Mouse (Mus musculus): ENCODE data around the gene Oxsr1. TPM values are rescaled to one million over a fixed set of nuclear protein-coding genes. Genes with fewer than 3 reads are reported as not detected.
A peak's percentile ranks its signal among the peaks of the same experiment; 100 is the strongest.

Gene Oxsr1
- polyA plus RNA-seq, 1 experiment from 2014 or later, result 41.7 TPM

DNA sequence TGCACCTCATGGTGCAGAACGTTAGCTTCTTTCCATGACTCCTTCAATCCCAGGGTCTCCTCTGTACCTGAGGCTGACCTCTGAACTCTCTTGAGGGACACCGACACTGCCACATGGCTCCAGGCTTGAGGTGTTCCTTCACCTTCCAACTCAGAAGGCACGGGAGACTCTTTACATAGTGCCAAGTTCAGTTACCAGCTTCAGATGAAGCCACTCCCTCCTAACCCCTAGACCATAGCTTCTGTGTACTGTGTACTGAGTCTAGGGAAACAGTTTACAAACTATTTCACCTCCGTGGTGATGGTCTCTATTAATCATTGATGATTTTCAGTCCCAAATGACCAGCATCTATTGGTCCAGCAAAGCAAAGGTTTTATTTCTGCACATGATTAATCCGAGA lies 120.6 kb downstream of the Oxsr1 start:
- no peaks in the 10 kb centered on the region for H3K27me3 ChIP-seq
- CTCF ChIA-PET, result no interaction called here
- no peak for TF ChIP-seq CTCF (IDR thresholded peaks at IDR 0.05)
- no peak for DNase-seq (ENCODE audit: low read depth, low spot score)
- POLR2A ChIA-PET, result no interaction called here
- in situ Hi-C loops (cut with MboI; ENCODE audit: low pct_unique_long_range_greater_than_20kb), result no loop called here
- ATAC-seq, result no peak

DNA sequence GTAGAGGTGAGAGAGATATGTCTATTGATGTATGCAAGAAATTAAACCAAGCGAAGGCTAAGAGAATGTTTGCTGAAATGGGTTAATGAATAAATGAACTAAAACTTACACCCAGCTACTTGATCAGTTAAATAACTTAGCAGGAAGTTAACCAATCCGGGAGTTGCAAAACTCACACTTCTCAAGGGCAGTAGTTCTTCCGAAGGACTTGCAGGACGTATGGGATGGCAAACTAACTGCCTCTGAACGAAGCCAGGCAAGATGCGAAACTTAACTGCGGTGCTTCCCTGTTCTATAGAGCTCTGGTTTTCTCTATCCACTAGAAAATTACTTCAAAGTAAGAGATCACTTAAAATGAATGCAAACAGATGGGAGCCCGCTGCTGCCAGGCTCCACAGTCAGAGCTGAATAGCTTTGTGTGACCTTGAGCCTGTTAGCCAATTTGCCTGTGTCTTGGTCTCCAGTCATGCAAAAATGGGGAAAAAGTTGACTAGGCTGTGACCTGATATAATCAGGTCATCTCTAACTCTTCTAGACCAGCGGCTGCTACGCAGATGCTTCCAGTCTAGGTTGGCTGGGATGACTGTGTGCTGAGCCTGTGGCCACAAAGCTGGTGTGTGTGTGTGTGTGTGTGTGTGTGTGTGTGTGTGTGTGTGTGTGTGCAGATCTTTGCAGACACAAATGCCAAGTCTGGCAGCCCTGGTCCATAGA lies 122.9 kb downstream of the Oxsr1 start:
- H3K27me3 ChIP-seq, result no peaks in the 10 kb centered on the region
- in situ Hi-C loops (cut with MboI; ENCODE audit: low pct_unique_long_range_greater_than_20kb), result loop anchor here (5.0 kb wide), 1 partner anchor 92 kb away; no protein-coding TSS in a partner anchor
- no peak for TF ChIP-seq CTCF (IDR thresholded peaks at IDR 0.05)
- ChIA-PET CTCF (no interaction called here), POLR2A (no interaction called here)
- ATAC-seq (no peak), DNase-seq (ENCODE audit: low read depth, low spot score) (no peak)

DNA sequence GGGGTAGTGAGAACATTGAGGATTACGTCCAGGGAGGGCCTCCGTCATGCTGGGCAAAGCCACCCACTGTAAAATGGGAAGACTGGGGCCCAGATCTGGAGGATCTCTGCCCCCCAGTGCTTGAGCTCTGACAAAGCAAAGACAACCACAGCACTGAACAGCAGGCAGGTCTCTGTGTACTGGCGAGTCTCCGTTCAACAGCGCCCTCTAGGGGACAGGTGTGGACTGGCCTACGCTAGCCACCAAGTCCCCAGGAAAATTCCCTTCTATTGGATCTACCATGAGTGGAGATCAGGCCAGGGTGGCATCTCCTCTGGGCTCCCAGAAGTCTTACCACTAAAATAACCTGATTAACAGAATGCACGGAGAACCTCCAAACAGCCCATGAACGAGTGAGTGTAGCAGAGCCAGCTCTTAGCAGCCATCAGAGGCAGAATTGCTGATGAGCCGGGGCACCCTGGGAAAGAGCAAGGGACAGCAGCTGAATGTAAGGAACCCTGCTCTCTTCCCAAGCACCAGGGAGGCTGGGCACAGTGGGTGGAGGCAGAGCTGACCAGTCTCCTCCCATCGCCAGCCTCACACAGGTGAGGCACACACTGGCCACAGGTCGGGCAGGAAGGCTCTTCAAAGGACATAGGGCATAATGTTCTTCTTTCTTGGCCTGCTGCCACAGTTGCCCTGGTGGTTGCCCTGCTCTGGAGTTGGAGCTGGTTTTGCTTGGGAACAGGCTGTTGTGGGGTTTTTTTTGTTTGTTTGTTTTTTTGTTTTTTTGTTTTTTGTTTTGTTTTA lies 129.8 kb downstream of the Oxsr1 start:
- ATAC-seq (no peak), DNase-seq (ENCODE audit: low read depth, low spot score) (no peak)
- TF ChIP-seq CTCF (IDR thresholded peaks at IDR 0.05), result peak; percentile 79
- in situ Hi-C loops (cut with MboI; ENCODE audit: low pct_unique_long_range_greater_than_20kb), result no loop called here
- ChIA-PET POLR2A (no interaction called here), CTCF (interaction anchor here (0.8 to 4.0 kb wide), 6 partner anchors 12 to 79 kb away, joined by 3 to 10 read pairs (median 3); partner anchors contain the start of gene Acaa1b)
- no peaks in the 10 kb centered on the region for H3K27me3 ChIP-seq

Other genes starting within 250 kb of the Oxsr1 start
- 57.9 TPM for gene Plcd1, start 228.9 kb downstream of the Oxsr1 start, polyA plus RNA-seq (2021)
- 8.7 TPM for gene Dlec1, start 219.9 kb downstream of the Oxsr1 start, polyA plus RNA-seq (2021)
- 7.9 TPM for gene Acaa1b, start 165.3 kb downstream of the Oxsr1 start, polyA plus RNA-seq (2021)
- not detected for gene Gm47289, start 163.3 kb downstream of the Oxsr1 start, polyA plus RNA-seq (2021)
- gene Slc22a13, start 113.3 kb downstream of the Oxsr1 start, polyA plus RNA-seq (2021), result 0.09 TPM
- gene Acaa1a, start 17.2 kb upstream of the Oxsr1 start, polyA plus RNA-seq (2021), result 99.2 TPM
- gene Myd88, start 19.0 kb upstream of the Oxsr1 start, polyA plus RNA-seq (2021), result 29.2 TPM
- 5.1 TPM for gene Xylb, start 35.0 kb upstream of the Oxsr1 start, polyA plus RNA-seq (2021)
- gene Slc22a14, start 43.1 kb upstream of the Oxsr1 start, polyA plus RNA-seq (2021), result 0.26 TPM
- gene Acvr2b, start 79.7 kb upstream of the Oxsr1 start, polyA plus RNA-seq (2021), result 4.0 TPM
- gene Exog, start 122.5 kb upstream of the Oxsr1 start, polyA plus RNA-seq (2021), result 5.7 TPM